9 mouse cellular contexts compared by ENCODE assay signal in genomic region chr10:77434076-77434456, GRCm38 (mm10). TPM values are rescaled to one million over a fixed set of nuclear protein-coding genes. Genes with fewer than 3 reads are reported as not detected.
DNase-seq lines count a peak whose midpoint lies in the region; ATAC-seq and TF ChIP-seq lines count a peak whose summit lies in the region.
"Had no signal": no experiment of that assay in that cellular context is flagged by ENCODE, and none has a peak within 500 bp of the region (broad histone marks: within the 10 kb centered on the region; RNA-seq: fewer than 3 reads in every experiment).

No protein-coding gene starts in this region.

- H3K36me3 ChIP-seq in forebrain, embryonic 15.5 days: no peaks in the 10 kb centered on the region
- H3K36me3 ChIP-seq in forebrain, embryonic 13.5 days (ENCODE audit: poor library complexity, severe bottlenecking): no peaks in the 10 kb centered on the region
- no peaks in the 10 kb centered on the region for H3K36me3 ChIP-seq in liver, adult 2 months (ENCODE audit: control insufficient read depth, insufficient read depth, low read length)
- H3K36me3 ChIP-seq in heart, postnatal 0 days (replicated peaks; ENCODE audit: control insufficient read depth, insufficient read depth, low read length): no peaks in the 10 kb centered on the region
- H3K36me3 ChIP-seq in neural tube, embryonic 15.5 days: no peaks in the 10 kb centered on the region

- TF ChIP-seq POLR2A in liver, adult 2 months (IDR thresholded peaks at IDR 0.05; ENCODE audit: extremely low read depth, insufficient read depth, low read length): no peak

- H3K79me2 ChIP-seq in liver, adult 2 months (ENCODE audit: control insufficient read depth, insufficient read depth, low read length): no peaks in the 10 kb centered on the region

- ATAC-seq in forebrain, embryonic 15.5 days (replicated peaks): no peak
- ATAC-seq in forebrain, embryonic 13.5 days: no peak
- no peak for ATAC-seq in heart, postnatal 0 days (ENCODE audit: insufficient read depth, low read depth)
- ATAC-seq in neural tube, embryonic 15.5 days (ENCODE audit: low FRiP score): no peak

- no peak for TF ChIP-seq CTCF in liver, adult 2 months (IDR thresholded peaks at IDR 0.05; ENCODE audit: low read depth, low read length)
- no peak for TF ChIP-seq CTCF in heart, postnatal 0 days (IDR thresholded peaks at IDR 0.05; ENCODE audit: low read depth)

- H3K27ac ChIP-seq in forebrain, embryonic 15.5 days (replicated peaks): no peak overlapping the region
- no peak overlapping the region for H3K27ac ChIP-seq in forebrain, embryonic 13.5 days
- H3K27ac ChIP-seq in liver, adult 2 months (replicated peaks; ENCODE audit: insufficient read depth, low read depth, low read length): 0 out of 2 replicates have a peak overlapping the region, but pooled peaks have one; percentile 13
- H3K27ac ChIP-seq in heart, postnatal 0 days (ENCODE audit: low read depth): peak overlapping the region; percentile 68
- H3K27ac ChIP-seq in neural tube, embryonic 15.5 days (replicated peaks): no peak overlapping the region; the same call in 1 of the 2 replicates

- 19% methylated on average over 4 of the region's 4 CpGs for WGBS in forebrain, embryonic 15.5 days
- WGBS in forebrain, embryonic 13.5 days: 32% methylated on average over 4 of the region's 4 CpGs
- WGBS in liver, adult 2 months: 43% methylated on average over 4 of the region's 4 CpGs
- 21% methylated on average over 4 of the region's 4 CpGs for WGBS in heart, postnatal 0 days
- 22% methylated on average over 4 of the region's 4 CpGs for WGBS in neural tube, embryonic 15.5 days

- no peaks in the 10 kb centered on the region for H3K27me3 ChIP-seq in forebrain, embryonic 15.5 days
- H3K27me3 ChIP-seq in forebrain, embryonic 13.5 days: no peaks in the 10 kb centered on the region
- H3K27me3 ChIP-seq in liver, adult 2 months (ENCODE audit: control insufficient read depth, insufficient read depth, low read length): no peaks in the 10 kb centered on the region
- H3K27me3 ChIP-seq in heart, postnatal 0 days (ENCODE audit: control insufficient read depth, insufficient read depth, low read length): no peaks in the 10 kb centered on the region
- H3K27me3 ChIP-seq in neural tube, embryonic 15.5 days (replicated peaks): no peaks in the 10 kb centered on the region

- no peak overlapping the region for H3K9ac ChIP-seq in forebrain, embryonic 15.5 days (replicated peaks)
- H3K9ac ChIP-seq in forebrain, embryonic 13.5 days: no peak overlapping the region
- no peak overlapping the region for H3K9ac ChIP-seq in liver, adult 2 months (ENCODE audit: low read depth, low read length)
- H3K9ac ChIP-seq in heart, postnatal 0 days (replicated peaks; ENCODE audit: low read depth, low read length): no peak overlapping the region
- no peak overlapping the region for H3K9ac ChIP-seq in neural tube, embryonic 15.5 days (replicated peaks)

- H3K4me2 ChIP-seq in forebrain, embryonic 15.5 days (replicated peaks): peak overlapping the region; percentile 14; the same call in 1 of the 2 replicates
- no peak overlapping the region for H3K4me2 ChIP-seq in forebrain, embryonic 13.5 days
- peak overlapping the region; percentile 5 for H3K4me2 ChIP-seq in heart, postnatal 0 days (ENCODE audit: low read depth, low read length)
- H3K4me2 ChIP-seq in neural tube, embryonic 15.5 days: peak overlapping the region; percentile 44

- TF ChIP-seq EP300 in heart, postnatal 0 days (IDR thresholded peaks at IDR 0.05; ENCODE audit: low read depth): no peak

- no peak for DNase-seq in liver, adult 2 months (ENCODE audit: extremely low read depth, low read depth, low spot score)
- DNase-seq in liver: no peak
- no peak for DNase-seq in heart, postnatal 0 days (ENCODE audit: low spot score)
- DNase-seq in urinary bladder, adult 2 months (ENCODE audit: low spot score): no peak
- DNase-seq in Muller cell, postnatal 12 days (ENCODE audit: inconsistent ontology term): no peak
- DNase-seq: B cell, adult 2 months had no signal

- no peak overlapping the region for H3K4me3 ChIP-seq in forebrain, embryonic 15.5 days
- no peak overlapping the region for H3K4me3 ChIP-seq in forebrain, embryonic 13.5 days
- H3K4me3 ChIP-seq in liver, adult 2 months (ENCODE audit: insufficient read depth, low read depth, low read length): no peak overlapping the region
- no peak overlapping the region for H3K4me3 ChIP-seq in heart, postnatal 0 days (ENCODE audit: low read depth, low read length)
- no peak overlapping the region for H3K4me3 ChIP-seq in neural tube, embryonic 15.5 days (replicated peaks)

- no peaks in the 10 kb centered on the region for H3K9me3 ChIP-seq in forebrain, embryonic 15.5 days
- no peaks in the 10 kb centered on the region for H3K9me3 ChIP-seq in forebrain, embryonic 13.5 days (replicated peaks)
- H3K9me3 ChIP-seq in heart, postnatal 0 days (replicated peaks; ENCODE audit: control insufficient read depth, low read length): no peaks in the 10 kb centered on the region
- no peaks in the 10 kb centered on the region for H3K9me3 ChIP-seq in neural tube, embryonic 15.5 days (replicated peaks)

- peaks cover 9% of the 10 kb centered on the region; the same call in 1 of the 2 replicates for H3K4me1 ChIP-seq in forebrain, embryonic 15.5 days
- H3K4me1 ChIP-seq in forebrain, embryonic 13.5 days: peaks cover 7% of the 10 kb centered on the region; the same call in 1 of the 2 replicates
- H3K4me1 ChIP-seq in liver, adult 2 months (ENCODE audit: control insufficient read depth, insufficient read depth, low read length): no peaks in the 10 kb centered on the region
- H3K4me1 ChIP-seq in heart, postnatal 0 days (ENCODE audit: control insufficient read depth, insufficient read depth): peaks cover 23% of the 10 kb centered on the region
- peaks cover 9% of the 10 kb centered on the region; the same call in 1 of the 2 replicates for H3K4me1 ChIP-seq in neural tube, embryonic 15.5 days

RNA-seq across cellular contexts. Expression of gene Adarb1, which starts 16.0 kb away (rescaled TPM):
- polyA plus RNA-seq in forebrain, embryonic 15.5 days (2015; fragmentation: Nextera tagmentation; extraction: Ambion mirVana): 11.9 and 12.6 TPM in 2 replicates
- 7.9 and 8.8 TPM in 2 replicates for polyA plus RNA-seq in forebrain, embryonic 13.5 days (2015; fragmentation: Nextera tagmentation; extraction: Ambion mirVana)
- 10.4 and 12.2 TPM in 2 replicates for total RNA-seq in liver, adult 2 months (2014; rRNA removed)
- polyA plus RNA-seq in liver, adult 2 months (2012; rRNA removed): 4.6 TPM in 2 replicates
- 23.7 and 26.9 TPM in 2 replicates for total RNA-seq in heart, postnatal 0 days (2014; rRNA removed; ENCODE audit: low replicate concordance)
- 7.8 and 8.5 TPM in 2 replicates for polyA plus RNA-seq in heart, postnatal 0 days (2015; fragmentation: Nextera tagmentation; extraction: Ambion mirVana)
- polyA plus RNA-seq in neural tube, embryonic 15.5 days (2015; fragmentation: Nextera tagmentation; extraction: Ambion mirVana): 17.9 and 19.8 TPM in 2 replicates
- polyA plus RNA-seq in urinary bladder, adult 2 months (2012; rRNA removed): 10.1 and 11.5 TPM in 2 replicates

Comparison
In these comparisons a context has a peak if more than half of its experiments do, and no peak if none do; other contexts are left out.
1. H3K27ac ChIP-seq: peak in liver, adult 2 months (single experiment) and heart, postnatal 0 days (single experiment); none in forebrain, embryonic 15.5 days (single experiment), forebrain, embryonic 13.5 days (single experiment) and neural tube, embryonic 15.5 days (single experiment).